ENCODE assay signal across 16 mouse cellular contexts in genomic region chr9:88380076-88380475, GRCm38 (mm10). TPM values are rescaled to one million over a fixed set of nuclear protein-coding genes. Genes with fewer than 3 reads are reported as not detected.
DNase-seq lines count a peak whose midpoint lies in the region; ATAC-seq and TF ChIP-seq lines count a peak whose summit lies in the region.
"Had no signal": no experiment of that assay in that cellular context is flagged by ENCODE, and none has a peak within 500 bp of the region (broad histone marks: within the 10 kb centered on the region; RNA-seq: fewer than 3 reads in every experiment).

No protein-coding gene starts in this region.

- peaks cover 2% of the 10 kb centered on the region; the same call in 1 of the 2 replicates for H3K36me3 ChIP-seq in liver, embryonic 11.5 days (ENCODE audit: control insufficient read depth, insufficient read depth, low read length)
- peaks cover 35% of the 10 kb centered on the region for H3K36me3 ChIP-seq in liver, postnatal 0 days (replicated peaks; ENCODE audit: insufficient read depth, low read length)

- peak; percentile 63 for ATAC-seq in liver, embryonic 11.5 days (replicated peaks; ENCODE audit: low FRiP score)
- peak; percentile 43; the same call in 1 of the 2 replicates for ATAC-seq in liver, postnatal 0 days
- ATAC-seq: forebrain, embryonic 16.5 days had no signal

- no peak overlapping the region for H3K4me3 ChIP-seq in liver, embryonic 11.5 days (ENCODE audit: low read depth, low read length)
- peak overlapping the region; percentile 41 for H3K4me3 ChIP-seq in bone marrow, adult 2 months (replicated peaks; ENCODE audit: control insufficient read depth, low read depth, low read length)
- H3K4me3 ChIP-seq in liver, postnatal 0 days (ENCODE audit: low read depth, low read length) = no peak overlapping the region
- H3K4me3 ChIP-seq: embryonic facial prominence, embryonic 13.5 days; hindbrain, embryonic 12.5 days; neural tube, embryonic 13.5 days; stomach, embryonic 15.5 days had no signal

- no peak for TF ChIP-seq POLR2A in bone marrow, adult 2 months (IDR thresholded peaks at IDR 0.05; ENCODE audit: borderline replicate concordance, control insufficient read depth, low read depth, low read length)

- DNase-seq in liver, embryonic 11.5 days (ENCODE audit: low spot score) = no peak
- no peak for DNase-seq in liver
- no peak for DNase-seq in liver, postnatal 0 days
- DNase-seq in thymus, postnatal 14 days = peak; percentile 53
- no peak for DNase-seq in adrenal gland, postnatal 36 days
- DNase-seq in gastrocnemius, postnatal 25 days = no peak
- DNase-seq in ovary, postnatal 14 days (ENCODE audit: low spot score) = no peak
- DNase-seq: cerebellum, adult 11 months had no signal

- H3K9me3 ChIP-seq in liver, embryonic 11.5 days (ENCODE audit: control insufficient read depth, low read length) = no peaks in the 10 kb centered on the region
- no peaks in the 10 kb centered on the region for H3K9me3 ChIP-seq in liver, postnatal 0 days (ENCODE audit: low read length)
- H3K9me3 ChIP-seq: embryonic facial prominence, embryonic 13.5 days; hindbrain, embryonic 12.5 days; neural tube, embryonic 13.5 days; stomach, embryonic 15.5 days had no signal

- no peak overlapping the region for H3K27ac ChIP-seq in liver, embryonic 11.5 days (ENCODE audit: low read depth, low read length)
- H3K27ac ChIP-seq in bone marrow, adult 2 months (ENCODE audit: control insufficient read depth, insufficient read depth, low read depth, low read length, poor library complexity) = no peak overlapping the region
- H3K27ac ChIP-seq in liver, postnatal 0 days (ENCODE audit: low read depth) = no peak overlapping the region
- H3K27ac ChIP-seq: embryonic facial prominence, embryonic 13.5 days; hindbrain, embryonic 12.5 days; kidney, postnatal 0 days; neural tube, embryonic 13.5 days; stomach, embryonic 15.5 days had no signal

- no peak overlapping the region for H3K4me2 ChIP-seq in liver, embryonic 11.5 days
- no peak overlapping the region for H3K4me2 ChIP-seq in liver, postnatal 0 days (ENCODE audit: low read depth, low read length)
- H3K4me2 ChIP-seq: embryonic facial prominence, embryonic 13.5 days; hindbrain, embryonic 12.5 days; neural tube, embryonic 13.5 days; stomach, embryonic 15.5 days had no signal

- TF ChIP-seq CTCF in bone marrow, adult 2 months (IDR thresholded peaks at IDR 0.05; ENCODE audit: control insufficient read depth, insufficient read depth, low read length) = no peak
- no peak for TF ChIP-seq CTCF in liver, postnatal 0 days (IDR thresholded peaks at IDR 0.05; ENCODE audit: low read depth)

- no peaks in the 10 kb centered on the region for H3K27me3 ChIP-seq in liver, embryonic 11.5 days (replicated peaks; ENCODE audit: control insufficient read depth, insufficient read depth, low read length)
- no peaks in the 10 kb centered on the region for H3K27me3 ChIP-seq in liver, postnatal 0 days (ENCODE audit: insufficient read depth, low read length)
- H3K27me3 ChIP-seq: CH12.LX; embryonic facial prominence, embryonic 13.5 days; hindbrain, embryonic 12.5 days; neural tube, embryonic 13.5 days; stomach, embryonic 15.5 days had no signal

- H3K9ac ChIP-seq in liver, embryonic 11.5 days (ENCODE audit: low read depth, low read length) = no peak overlapping the region
- H3K9ac ChIP-seq in liver, postnatal 0 days (replicated peaks) = no peak overlapping the region
- H3K9ac ChIP-seq: embryonic facial prominence, embryonic 13.5 days; hindbrain, embryonic 12.5 days; neural tube, embryonic 13.5 days; stomach, embryonic 15.5 days had no signal

- H3K4me1 ChIP-seq in liver, embryonic 11.5 days (replicated peaks; ENCODE audit: control insufficient read depth, insufficient read depth, low read length) = no peaks in the 10 kb centered on the region
- peaks cover 2% of the 10 kb centered on the region; the same call in 1 of the 2 replicates for H3K4me1 ChIP-seq in bone marrow, adult 2 months (ENCODE audit: control insufficient read depth, insufficient read depth, low read length)
- H3K4me1 ChIP-seq in liver, postnatal 0 days (ENCODE audit: insufficient read depth) = 0 out of 2 replicates have a peak, but pooled peaks cover 2% of the 10 kb centered on the region
- H3K4me1 ChIP-seq: embryonic facial prominence, embryonic 13.5 days; hindbrain, embryonic 12.5 days; neural tube, embryonic 13.5 days; stomach, embryonic 15.5 days had no signal

- peak; percentile 68 for TF ChIP-seq EP300 in liver, postnatal 0 days (IDR thresholded peaks at IDR 0.05; ENCODE audit: low read depth)

- WGBS in liver, embryonic 11.5 days = 45% methylated on average over 7 of the region's 7 CpGs
- WGBS in bone marrow, adult 2 months = 7% methylated on average over 7 of the region's 7 CpGs
- WGBS in liver, postnatal 0 days (ENCODE audit: insufficient replicate concordance) = 39% methylated on average over 7 of the region's 7 CpGs

RNA-seq across cellular contexts. Expression of gene Nt5e, which starts 53.1 kb away (rescaled TPM):
- 6.3 and 7.3 TPM in 2 replicates for polyA plus RNA-seq in liver, embryonic 11.5 days (2014; fragmentation: Nextera tagmentation; extraction: Ambion mirVana)
- polyA plus RNA-seq in bone marrow, adult 2 months (2011; ENCODE audit: insufficient read depth, insufficient read length, low replicate concordance, missing spikeins) = 1.8 TPM in 1 of 2 replicates, not detected in the other
- polyA plus RNA-seq in liver, postnatal 0 days (2015; fragmentation: Nextera tagmentation; extraction: Ambion mirVana) = 17.3 and 18.9 TPM in 2 replicates
- 10 to 100 TPM; 13.3 to 14.3 TPM for total RNA-seq in adrenal gland, postnatal 36 days (2021)
- total RNA-seq in gastrocnemius, postnatal 25 days (2021) = 1 to 10 TPM; 2.3 to 3.2 TPM

RNA-seq across cellular contexts. Expression of gene Snx14, which starts 58.7 kb away (rescaled TPM):
- polyA plus RNA-seq in liver, embryonic 11.5 days (2014; fragmentation: Nextera tagmentation; extraction: Ambion mirVana) = 19.6 and 23.9 TPM in 2 replicates
- 2.5 and 8.9 TPM in 2 replicates for polyA plus RNA-seq in bone marrow, adult 2 months (2011; ENCODE audit: insufficient read depth, insufficient read length, low replicate concordance, missing spikeins)
- 7.9 TPM in 2 replicates for polyA plus RNA-seq in liver, postnatal 0 days (2015; fragmentation: Nextera tagmentation; extraction: Ambion mirVana)
- 10 to 100 TPM; 44.5 to 59.5 TPM for total RNA-seq in adrenal gland, postnatal 36 days (2021)
- total RNA-seq in gastrocnemius, postnatal 25 days (2021) = 10 to 100 TPM; 12.1 to 12.4 TPM
